In the genomic region with DNA sequence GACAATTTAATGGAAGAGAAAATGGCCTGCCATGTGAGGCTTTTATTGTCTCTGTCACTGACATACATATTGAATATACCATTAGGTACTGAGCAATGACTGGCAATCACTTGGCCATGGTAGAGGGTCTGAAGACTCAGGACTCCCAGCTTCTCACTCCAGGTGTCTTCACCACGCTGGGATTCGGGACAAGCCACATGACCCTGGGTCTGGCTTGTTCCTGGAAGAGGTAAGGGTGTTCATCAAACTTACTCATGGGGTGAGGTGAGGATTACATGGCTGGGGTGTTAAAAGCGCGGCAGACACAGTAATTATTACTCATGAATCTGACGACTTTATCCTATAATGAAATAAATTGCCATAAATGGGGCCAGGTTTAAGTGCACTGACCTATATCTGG, we compare ENCODE assay signal across 9 mouse cellular contexts. TPM values are rescaled to one million over a fixed set of nuclear protein-coding genes. Genes with fewer than 3 reads are reported as not detected.
DNase-seq lines count a peak whose midpoint lies in the region; ATAC-seq and TF ChIP-seq lines count a peak whose summit lies in the region.
"Had no signal": no experiment of that assay in that cellular context is flagged by ENCODE, and none has a peak within 500 bp of the region (broad histone marks: within the 10 kb centered on the region; RNA-seq: fewer than 3 reads in every experiment).

No protein-coding gene starts in this region.

- ATAC-seq in liver, embryonic 16.5 days (ENCODE audit: low read depth), result no peak

- no peaks in the 10 kb centered on the region for H3K4me1 ChIP-seq in ES-Bruce4 (ENCODE audit: control insufficient read depth, insufficient read depth, low read length)
- H3K4me1 ChIP-seq in hindbrain, embryonic 10.5 days (replicated peaks), result peaks cover 36% of the 10 kb centered on the region
- peaks cover 5% of the 10 kb centered on the region; the same call in 1 of the 2 replicates for H3K4me1 ChIP-seq in liver, embryonic 16.5 days (ENCODE audit: control insufficient read depth, low read depth, low read length)

- H3K27me3 ChIP-seq in ES-Bruce4 (ENCODE audit: control insufficient read depth, insufficient read depth, low read length, poor library complexity, severe bottlenecking), result no peaks in the 10 kb centered on the region
- peaks cover 4% of the 10 kb centered on the region for H3K27me3 ChIP-seq in hindbrain, embryonic 10.5 days (ENCODE audit: insufficient read depth, poor library complexity, severe bottlenecking)
- peaks cover 19% of the 10 kb centered on the region for H3K27me3 ChIP-seq in liver, embryonic 16.5 days (ENCODE audit: control insufficient read depth, insufficient read depth, low read depth, low read length)

- no peak overlapping the region for H3K27ac ChIP-seq in ES-Bruce4 (ENCODE audit: insufficient read depth, low read length)
- peak overlapping the region; percentile 99; the same call in 1 of the 2 replicates for H3K27ac ChIP-seq in hindbrain, embryonic 10.5 days
- no peak overlapping the region for H3K27ac ChIP-seq in liver, embryonic 16.5 days (ENCODE audit: low read length)

- H3K4me3 ChIP-seq in ES-Bruce4 (ENCODE audit: low read depth, low read length), result peak overlapping the region; percentile 22
- H3K4me3 ChIP-seq in hindbrain, embryonic 10.5 days, result peak overlapping the region; percentile 91
- no peak overlapping the region for H3K4me3 ChIP-seq in liver, embryonic 16.5 days (ENCODE audit: low read depth, low read length)

- no peaks in the 10 kb centered on the region for H3K36me3 ChIP-seq in ES-Bruce4 (ENCODE audit: control insufficient read depth, insufficient read depth, low read length, poor library complexity, severe bottlenecking)
- peaks cover 2% of the 10 kb centered on the region; the same call in 1 of the 2 replicates for H3K36me3 ChIP-seq in hindbrain, embryonic 10.5 days
- no peaks in the 10 kb centered on the region for H3K36me3 ChIP-seq in liver, embryonic 16.5 days (ENCODE audit: control insufficient read depth, insufficient read depth)

- H3K4me2 ChIP-seq in liver, embryonic 16.5 days (ENCODE audit: low read depth, low read length), result peak overlapping the region; percentile 54; the same call in 1 of the 2 replicates

- TF ChIP-seq EP300 in ES-Bruce4 (IDR thresholded peaks at IDR 0.05; ENCODE audit: insufficient read depth, low read depth, low read length), result no peak

- no peak overlapping the region for H3K9ac ChIP-seq in ES-Bruce4 (ENCODE audit: low read depth, poor library complexity, severe bottlenecking)
- H3K9ac ChIP-seq in liver, embryonic 16.5 days (ENCODE audit: low read depth, low read length), result no peak overlapping the region

- WGBS in hindbrain, embryonic 10.5 days, result 51% methylated on average over 5 of the region's 5 CpGs
- 56% methylated on average over 5 of the region's 5 CpGs for WGBS in liver, embryonic 16.5 days (ENCODE audit: insufficient replicate concordance)

- DNase-seq in heart, adult 11 months, result peak; percentile 89
- no peak for DNase-seq in heart, adult 8-10 months (ENCODE audit: low spot score)
- DNase-seq in hindbrain, embryonic 10.5 days (ENCODE audit: low spot score), result no peak
- DNase-seq in frontal cortex, postnatal 36 days (ENCODE audit: low spot score in 2 of 2), result no peak
- DNase-seq in left cerebral cortex, adult 8-10 months (ENCODE audit: low spot score in 2 of 2), result no peak
- DNase-seq in cerebellum, adult 11-12 months, result no peak

- TF ChIP-seq CTCF in ES-Bruce4 (IDR thresholded peaks at IDR 0.05; ENCODE audit: low read depth, low read length), result no peak

- no peak for TF ChIP-seq POLR2A in ES-Bruce4 (IDR thresholded peaks at IDR 0.05; ENCODE audit: insufficient read depth, low read length)

- H3K9me3 ChIP-seq in ES-Bruce4 (replicated peaks; ENCODE audit: control insufficient read depth, insufficient read depth, low read length, poor library complexity, severe bottlenecking), result no peaks in the 10 kb centered on the region
- no peaks in the 10 kb centered on the region for H3K9me3 ChIP-seq in hindbrain, embryonic 10.5 days
- no peaks in the 10 kb centered on the region for H3K9me3 ChIP-seq in liver, embryonic 16.5 days (replicated peaks; ENCODE audit: control insufficient read depth, low read length)

RNA-seq across cellular contexts. Expression of gene Myo1b, which starts 0.4 kb away (rescaled TPM):
- total RNA-seq in heart, adult 8-10 months (2022), result 10 to 100 TPM; 20.4 to 24.5 (median 20.7) TPM
- 46.3 and 54.4 TPM in 2 replicates for polyA plus RNA-seq in ES-Bruce4 (2011; ENCODE audit: insufficient read depth, insufficient read length, low read depth, missing spikeins)
- 72.6 and 77.6 TPM in 2 replicates for polyA plus RNA-seq in hindbrain, embryonic 10.5 days (2016; fragmentation: Nextera tagmentation; extraction: Ambion mirVana)
- 10.6 and 11.5 TPM in 2 replicates for polyA plus RNA-seq in liver, embryonic 16.5 days (2015; fragmentation: Nextera tagmentation; extraction: Ambion mirVana)
- total RNA-seq in left cerebral cortex, adult 8-10 months (2022), result 10 to 100 TPM; 30.7 to 48.0 (median 40.7) TPM
- polyA plus RNA-seq: erythroblast, embryonic 14.5 days had no signal
